Mouse (Mus musculus): ENCODE data around the gene Mfsd4a. TPM values are rescaled to one million over a fixed set of nuclear protein-coding genes. Genes with fewer than 3 reads are reported as not detected.

Mfsd4a gene
- polyA plus RNA-seq, 1 experiment from 2014 or later, result 10.4 TPM

GRCm38 (mm10) chr1:132099016-132099415 is 31.2 kb upstream of the Mfsd4a start:
- H3K9ac ChIP-seq, result no peak overlapping the region
- no peak overlapping the region for H3K4me2 ChIP-seq (replicated peaks)
- H3K36me3 ChIP-seq (replicated peaks; ENCODE audit: control insufficient read depth, insufficient read depth), result no peaks in the 10 kb centered on the region
- H3K9me3 ChIP-seq (ENCODE audit: control insufficient read depth, low read length), result no peaks in the 10 kb centered on the region
- no peak for DNase-seq (ENCODE audit: low spot score)
- no peak for ATAC-seq (ENCODE audit: low FRiP score)
- 83% methylated on average over 4 of the region's 4 CpGs for WGBS
- H3K4me1 ChIP-seq (replicated peaks; ENCODE audit: control insufficient read depth, insufficient read depth, low read length), result no peaks in the 10 kb centered on the region
- no peak overlapping the region for H3K27ac ChIP-seq
- no peak overlapping the region for H3K4me3 ChIP-seq (replicated peaks; ENCODE audit: low read length)
- no peaks in the 10 kb centered on the region for H3K27me3 ChIP-seq (ENCODE audit: control insufficient read depth, insufficient read depth, low read length)

DNA sequence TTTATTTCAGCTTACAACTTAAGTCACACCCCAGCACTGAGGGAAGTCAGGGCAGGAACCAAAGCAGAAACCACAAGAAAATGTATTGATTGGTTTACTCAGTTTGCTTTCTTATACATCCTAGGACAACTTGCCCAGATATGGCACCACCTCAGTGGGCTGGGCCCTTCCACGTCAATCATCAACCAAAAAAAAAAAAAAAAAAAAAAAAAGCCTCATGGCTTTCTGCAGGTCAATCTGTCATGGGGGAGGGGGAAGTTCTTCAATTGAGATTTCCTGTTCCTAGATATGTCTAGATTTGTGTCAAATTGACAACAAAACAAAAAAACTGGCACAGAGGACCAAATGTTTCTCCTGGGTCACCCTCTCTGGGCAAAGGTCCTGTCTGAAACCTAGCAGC is 30.2 kb upstream of the Mfsd4a start:
- Histone ChIP-seq H3K27ac (no peak overlapping the region), H3K4me2 (replicated peaks) (no peak overlapping the region), H3K36me3 (replicated peaks; ENCODE audit: control insufficient read depth, insufficient read depth) (no peaks in the 10 kb centered on the region), H3K9ac (no peak overlapping the region), H3K4me3 (replicated peaks; ENCODE audit: low read length) (no peak overlapping the region), H3K27me3 (ENCODE audit: control insufficient read depth, insufficient read depth, low read length) (no peaks in the 10 kb centered on the region), H3K4me1 (replicated peaks; ENCODE audit: control insufficient read depth, insufficient read depth, low read length) (no peaks in the 10 kb centered on the region), H3K9me3 (ENCODE audit: control insufficient read depth, low read length) (no peaks in the 10 kb centered on the region)
- no peak for DNase-seq (ENCODE audit: low spot score)
- 50% methylated on average over 1 of the region's 1 CpGs for WGBS
- ATAC-seq (ENCODE audit: low FRiP score), result no peak

- no peaks in the 10 kb centered on the region for H3K4me1 ChIP-seq (replicated peaks; ENCODE audit: control insufficient read depth, insufficient read depth, low read length)
- no peak overlapping the region for H3K27ac ChIP-seq
- no peak for DNase-seq (ENCODE audit: low spot score)
- no peaks in the 10 kb centered on the region for H3K9me3 ChIP-seq (ENCODE audit: control insufficient read depth, low read length)
- H3K4me2 ChIP-seq (replicated peaks), result no peak overlapping the region
- no peak overlapping the region for H3K9ac ChIP-seq
- 83% methylated on average over 11 of the region's 11 CpGs for WGBS
- no peak for ATAC-seq (ENCODE audit: low FRiP score)
- no peaks in the 10 kb centered on the region for H3K36me3 ChIP-seq (replicated peaks; ENCODE audit: control insufficient read depth, insufficient read depth)
- H3K4me3 ChIP-seq (replicated peaks; ENCODE audit: low read length), result no peak overlapping the region
- no peaks in the 10 kb centered on the region for H3K27me3 ChIP-seq (ENCODE audit: control insufficient read depth, insufficient read depth, low read length)
Observed at GRCm38 (mm10) chr1:132095356-132096004, 27.6 kb upstream of the Mfsd4a start.

- no peak overlapping the region for H3K4me2 ChIP-seq (replicated peaks)
- WGBS, result 93% methylated on average over 4 of the region's 4 CpGs
- no peaks in the 10 kb centered on the region for H3K36me3 ChIP-seq (replicated peaks; ENCODE audit: control insufficient read depth, insufficient read depth)
- no peaks in the 10 kb centered on the region for H3K9me3 ChIP-seq (ENCODE audit: control insufficient read depth, low read length)
- H3K27ac ChIP-seq, result no peak overlapping the region
- H3K4me1 ChIP-seq (replicated peaks; ENCODE audit: control insufficient read depth, insufficient read depth, low read length), result no peaks in the 10 kb centered on the region
- H3K9ac ChIP-seq, result no peak overlapping the region
- no peaks in the 10 kb centered on the region for H3K27me3 ChIP-seq (ENCODE audit: control insufficient read depth, insufficient read depth, low read length)
- ATAC-seq (ENCODE audit: low FRiP score) (no peak), DNase-seq (ENCODE audit: low spot score) (no peak)
- H3K4me3 ChIP-seq (replicated peaks; ENCODE audit: low read length), result no peak overlapping the region
Observed at GRCm38 (mm10) chr1:132093269-132093668, 25.4 kb upstream of the Mfsd4a start.

GRCm38 (mm10) chr1:132090266-132090665 is 22.4 kb upstream of the Mfsd4a start:
- ATAC-seq (ENCODE audit: low FRiP score), result no peak

DNA sequence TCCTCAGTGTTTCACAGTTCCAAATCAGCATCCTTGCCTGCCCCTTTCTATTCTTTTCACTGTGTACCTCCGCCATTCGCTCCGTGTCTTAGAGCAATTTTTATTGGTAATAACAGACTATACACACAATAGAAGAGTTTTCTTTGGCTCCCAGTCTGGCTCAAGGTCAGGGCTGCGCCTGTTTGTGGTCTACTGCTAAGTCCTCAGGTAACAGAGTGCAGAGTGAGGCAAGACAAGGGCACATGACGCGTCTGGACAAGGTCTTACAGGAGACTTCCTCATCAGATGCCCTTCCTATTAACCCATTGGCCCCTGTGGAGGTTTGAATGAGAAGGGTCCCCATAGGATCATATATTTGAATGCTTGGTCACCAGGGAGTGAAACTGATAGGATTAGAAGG is 21.9 kb upstream of the Mfsd4a start:
- WGBS, result 92% methylated on average over 6 of the region's 6 CpGs
- H3K36me3 ChIP-seq (replicated peaks; ENCODE audit: control insufficient read depth, insufficient read depth), result no peaks in the 10 kb centered on the region
- H3K9ac ChIP-seq, result no peak overlapping the region
- H3K27me3 ChIP-seq (ENCODE audit: control insufficient read depth, insufficient read depth, low read length), result no peaks in the 10 kb centered on the region
- DNase-seq (ENCODE audit: low spot score), result no peak
- H3K9me3 ChIP-seq (ENCODE audit: control insufficient read depth, low read length), result no peaks in the 10 kb centered on the region
- ATAC-seq (ENCODE audit: low FRiP score), result no peak
- no peak overlapping the region for H3K4me2 ChIP-seq (replicated peaks)
- no peak overlapping the region for H3K27ac ChIP-seq
- H3K4me3 ChIP-seq (replicated peaks; ENCODE audit: low read length), result no peak overlapping the region
- H3K4me1 ChIP-seq (replicated peaks; ENCODE audit: control insufficient read depth, insufficient read depth, low read length), result no peaks in the 10 kb centered on the region

More at GRCm38 (mm10) chr1:132090266-132090665, 22.4 kb upstream of the Mfsd4a start:
- Histone ChIP-seq H3K4me2 (replicated peaks) (no peak overlapping the region), H3K4me1 (replicated peaks; ENCODE audit: control insufficient read depth, insufficient read depth, low read length) (no peaks in the 10 kb centered on the region), H3K36me3 (replicated peaks; ENCODE audit: control insufficient read depth, insufficient read depth) (no peaks in the 10 kb centered on the region), H3K27ac (no peak overlapping the region), H3K4me3 (replicated peaks; ENCODE audit: low read length) (no peak overlapping the region), H3K27me3 (ENCODE audit: control insufficient read depth, insufficient read depth, low read length) (no peaks in the 10 kb centered on the region), H3K9ac (no peak overlapping the region), H3K9me3 (ENCODE audit: control insufficient read depth, low read length) (no peaks in the 10 kb centered on the region)
- no peak for DNase-seq (ENCODE audit: low spot score)
- WGBS, result 87% methylated on average over 4 of the region's 4 CpGs

GRCm38 (mm10) chr1:132088181-132088671 is 20.4 kb upstream of the Mfsd4a start:
- no peaks in the 10 kb centered on the region for H3K27me3 ChIP-seq (ENCODE audit: control insufficient read depth, insufficient read depth, low read length)
- DNase-seq (ENCODE audit: low spot score) (no peak), ATAC-seq (ENCODE audit: low FRiP score) (no peak)
- no peak overlapping the region for H3K4me2 ChIP-seq (replicated peaks)
- H3K36me3 ChIP-seq (replicated peaks; ENCODE audit: control insufficient read depth, insufficient read depth), result no peaks in the 10 kb centered on the region
- H3K9ac ChIP-seq, result no peak overlapping the region
- WGBS, result 85% methylated on average over 5 of the region's 5 CpGs
- no peak overlapping the region for H3K4me3 ChIP-seq (replicated peaks; ENCODE audit: low read length)
- H3K4me1 ChIP-seq (replicated peaks; ENCODE audit: control insufficient read depth, insufficient read depth, low read length), result no peaks in the 10 kb centered on the region
- 0 out of 2 replicates have a peak, but pooled peaks cover under 1% of the 10 kb centered on the region for H3K9me3 ChIP-seq (ENCODE audit: control insufficient read depth, low read length)
- H3K27ac ChIP-seq, result no peak overlapping the region

- no peaks in the 10 kb centered on the region for H3K36me3 ChIP-seq (replicated peaks; ENCODE audit: control insufficient read depth, insufficient read depth)
- H3K4me1 ChIP-seq (replicated peaks; ENCODE audit: control insufficient read depth, insufficient read depth, low read length), result no peaks in the 10 kb centered on the region
- H3K4me2 ChIP-seq (replicated peaks), result no peak overlapping the region
- no peak for DNase-seq (ENCODE audit: low spot score)
- H3K9ac ChIP-seq, result no peak overlapping the region
- no peak overlapping the region for H3K4me3 ChIP-seq (replicated peaks; ENCODE audit: low read length)
- 0 out of 2 replicates have a peak, but pooled peaks cover 9% of the 10 kb centered on the region for H3K9me3 ChIP-seq (ENCODE audit: control insufficient read depth, low read length)
- ATAC-seq (ENCODE audit: low FRiP score), result no peak
- no peaks in the 10 kb centered on the region for H3K27me3 ChIP-seq (ENCODE audit: control insufficient read depth, insufficient read depth, low read length)
- 71% methylated on average over 7 of the region's 7 CpGs for WGBS
- no peak overlapping the region for H3K27ac ChIP-seq
Observed at GRCm38 (mm10) chr1:132085181-132086049, 17.6 kb upstream of the Mfsd4a start.

- Histone ChIP-seq H3K36me3 (replicated peaks; ENCODE audit: control insufficient read depth, insufficient read depth) (no peaks in the 10 kb centered on the region), H3K9me3 (ENCODE audit: control insufficient read depth, low read length) (0 out of 2 replicates have a peak, but pooled peaks cover 9% of the 10 kb centered on the region), H3K4me3 (replicated peaks; ENCODE audit: low read length) (no peak overlapping the region), H3K9ac (no peak overlapping the region), H3K27me3 (ENCODE audit: control insufficient read depth, insufficient read depth, low read length) (no peaks in the 10 kb centered on the region), H3K4me1 (replicated peaks; ENCODE audit: control insufficient read depth, insufficient read depth, low read length) (no peaks in the 10 kb centered on the region), H3K27ac (no peak overlapping the region), H3K4me2 (replicated peaks) (no peak overlapping the region)
- DNase-seq (ENCODE audit: low spot score) (no peak), ATAC-seq (ENCODE audit: low FRiP score) (no peak)
- 87% methylated on average over 2 of the region's 2 CpGs for WGBS
Observed at GRCm38 (mm10) chr1:132078413-132078812, 10.6 kb upstream of the Mfsd4a start.
